Mouse (Mus musculus) liver, adult 2 months (tissue): ENCODE measurements at regions not wholly inside any gene's neighbourhood (a gene's known extent, or its start where the extent isn't known, plus 50 kb on each side); places are given as distances from the start of the nearest gene placed in this dataset.

Experiments
- CTCF ChIP-seq: fragments of 200-500 bp; IDR thresholded peaks from 2 replicates; pipeline ENCODE4 v1.5.1; 2011; ENCODE audit warnings: low read depth, low read length, control low read depth
- POLR2A ChIP-seq: fragments of 200-500 bp; IDR thresholded peaks from 2 replicates; pipeline ENCODE4 v1.6.1; 2011; ENCODE audit warnings: low read length, control low read depth; ENCODE audit not compliant: insufficient read depth; ENCODE audit errors: extremely low read depth

- TF ChIP-seq CTCF (no peak), POLR2A (no peak)
Observed at GRCm38 (mm10) chr14:68391875-68392274, 902.2 kb downstream of the Synb start.
